Mouse (Mus musculus) CH12.LX (cell line): ENCODE results near the gene Sh3rf3. TPM values are rescaled to one million over a fixed set of nuclear protein-coding genes. Genes with fewer than 3 reads are reported as not detected.

Source experiments
- DNase-seq: peaks from one replicate; pipeline ENCODE4 v3.0.0-alpha.2; 2013; ENCODE audit errors: extremely low read depth
- H3K27ac ChIP-seq: 2 replicates; pipeline ENCODE4 v1.5.1; 2012; ENCODE audit warnings: low read depth, mild to moderate bottlenecking, control low read depth, moderate library complexity; ENCODE audit not compliant: insufficient read depth
- H3K27me3 ChIP-seq: replicated peaks from 2 replicates; pipeline ENCODE3; 2012; ENCODE audit warnings: inconsistent platforms
- H3K36me3 ChIP-seq, 2 experiments: replicated peaks in 1 of 2; 2 replicates each; pipeline versions ENCODE3 to v1.6.1; 2012; ENCODE audit warnings: inconsistent platforms in 1 of 2, low read length in 1 of 2, mild to moderate bottlenecking in 1 of 2, mixed read lengths in 1 of 2, moderate library complexity in 1 of 2; ENCODE audit not compliant: control insufficient read depth in 1 of 2, insufficient read depth in 1 of 2
- H3K4me1 ChIP-seq, 2 experiments: 2 replicates each; pipeline ENCODE4 v1.6.1; 2012; ENCODE audit warnings: inconsistent platforms in 1 of 2, moderate library complexity in 1 of 2; ENCODE audit not compliant: insufficient read depth in 2 of 2, control insufficient read depth in 1 of 2
- H3K4me2 ChIP-seq: 2 replicates; pipeline ENCODE4 v1.6.1; 2012; ENCODE audit warnings: low read depth, mild to moderate bottlenecking, control low read depth; ENCODE audit not compliant: poor library complexity, insufficient read depth, severe bottlenecking
- H3K4me3 ChIP-seq, 3 experiments: fragments of 150-350 bp in 1 of 3; sonication (generic) in 1 of 3; replicated peaks in 1 of 3; 2 replicates each; pipeline versions ENCODE3 to v1.5.1; 2011 to 2012; ENCODE audit warnings: low read depth in 2 of 3, low read length in 2 of 3, mild to moderate bottlenecking in 2 of 3, moderate library complexity in 2 of 3, control low read depth in 1 of 3, improper control_type of control experiment in 1 of 3, inconsistent platforms in 1 of 3, mixed read lengths in 1 of 3; ENCODE audit not compliant: poor library complexity in 1 of 3
- H3K79me2 ChIP-seq: replicated peaks from 2 replicates; pipeline ENCODE4 v1.6.1; 2012; ENCODE audit warnings: mild to moderate bottlenecking, moderate library complexity; ENCODE audit not compliant: control insufficient read depth, poor library complexity, insufficient read depth, severe bottlenecking; ENCODE audit errors: extremely low read depth
- H3K9ac ChIP-seq: 2 replicates; pipeline ENCODE4 v1.6.1; 2012; ENCODE audit warnings: low read depth, mild to moderate bottlenecking, control low read depth, moderate library complexity; ENCODE audit not compliant: insufficient read depth
- H3K9me3 ChIP-seq: replicated peaks from 2 replicates; pipeline ENCODE3; 2012; ENCODE audit warnings: low read length, inconsistent platforms, mixed read lengths
- CHD1 ChIP-seq: IDR thresholded peaks from 2 replicates; pipeline ENCODE4 v1.6.1; 2012; ENCODE audit warnings: low read depth, low read length, improper control_type of control experiment, inconsistent platforms
- CHD2 ChIP-seq: IDR thresholded peaks from 2 replicates; pipeline ENCODE4 v1.6.1; 2011; ENCODE audit warnings: low read length, improper control_type of control experiment
- E2F4 ChIP-seq: IDR thresholded peaks from 2 replicates; pipeline ENCODE4 v1.6.1; 2011; ENCODE audit warnings: low read depth, low read length, improper control_type of control experiment; ENCODE audit not compliant: insufficient replicate concordance
- ELF1 ChIP-seq: IDR thresholded peaks from 2 replicates; pipeline ENCODE4 v1.6.1; 2014; ENCODE audit warnings: low read depth, mild to moderate bottlenecking, inconsistent platforms, low read length, improper control_type of control experiment
- EP300 ChIP-seq: IDR thresholded peaks from 2 replicates; pipeline ENCODE4 v1.6.1; 2011; ENCODE audit warnings: low read length, improper control_type of control experiment
- HCFC1 ChIP-seq: IDR thresholded peaks from 2 replicates; pipeline ENCODE4 v1.6.1; 2012; ENCODE audit warnings: low read depth, mild to moderate bottlenecking, inconsistent platforms, low read length, improper control_type of control experiment
- IRF4 ChIP-seq: IDR thresholded peaks from 2 replicates; pipeline ENCODE4 v1.6.1; 2014; ENCODE audit warnings: low read depth, mild to moderate bottlenecking, inconsistent platforms, low read length, improper control_type of control experiment
- JUND ChIP-seq: conservative IDR thresholded peaks from 2 replicates; pipeline ENCODE4 v1.6.1; 2011; ENCODE audit warnings: low read depth, low read length, improper control_type of control experiment
- KAT2A ChIP-seq: IDR thresholded peaks from 2 replicates; pipeline ENCODE4 v1.6.1; 2012; ENCODE audit warnings: low read length, improper control_type of control experiment, inconsistent platforms; ENCODE audit not compliant: insufficient replicate concordance
- MAFK ChIP-seq: IDR thresholded peaks from 2 replicates; pipeline ENCODE4 v1.6.1; 2011; ENCODE audit warnings: low read length, improper control_type of control experiment; ENCODE audit not compliant: insufficient replicate concordance
- MAX ChIP-seq: IDR thresholded peaks from 2 replicates; pipeline ENCODE4 v1.6.1; 2011; ENCODE audit warnings: low read length, improper control_type of control experiment
- MAZ ChIP-seq: IDR thresholded peaks from 2 replicates; pipeline ENCODE4 v1.6.1; 2012; ENCODE audit warnings: low read depth, mild to moderate bottlenecking, inconsistent platforms, low read length, improper control_type of control experiment, moderate library complexity
- MEF2A ChIP-seq: IDR thresholded peaks from 2 replicates; pipeline ENCODE4 v1.6.1; 2014; ENCODE audit warnings: low read depth, mild to moderate bottlenecking, inconsistent platforms, low read length, improper control_type of control experiment, borderline replicate concordance
- MXI1 ChIP-seq: IDR thresholded peaks from 2 replicates; pipeline ENCODE4 v1.6.1; 2011; ENCODE audit warnings: mild to moderate bottlenecking, low read depth, low read length, improper control_type of control experiment
- NELFE ChIP-seq: IDR thresholded peaks from 2 replicates; pipeline ENCODE4 v1.6.1; 2011; ENCODE audit warnings: low read depth, low read length, improper control_type of control experiment
- PAX5 ChIP-seq: IDR thresholded peaks from 2 replicates; pipeline ENCODE4 v1.6.1; 2012; ENCODE audit warnings: low read length, inconsistent platforms, mixed read lengths
- POLR2A ChIP-seq: IDR thresholded peaks from 2 replicates; pipeline ENCODE4 v1.6.1; 2011; ENCODE audit warnings: low read depth, mild to moderate bottlenecking, improper control_type of control experiment, low read length
- POLR2AphosphoS2 ChIP-seq: IDR thresholded peaks from 2 replicates; pipeline ENCODE4 v1.6.1; 2011; ENCODE audit warnings: low read depth, low read length, improper control_type of control experiment
- RCOR1 ChIP-seq: conservative IDR thresholded peaks from 2 replicates; pipeline ENCODE4 v1.6.1; 2012; ENCODE audit warnings: low read depth, mild to moderate bottlenecking, inconsistent platforms, low read length, improper control_type of control experiment
- TCF12 ChIP-seq: IDR thresholded peaks from 2 replicates; pipeline ENCODE4 v1.6.1; 2014; ENCODE audit warnings: low read depth, mild to moderate bottlenecking, inconsistent platforms, low read length, improper control_type of control experiment
- UBTF ChIP-seq: IDR thresholded peaks from 2 replicates; pipeline ENCODE4 v1.6.1; 2012; ENCODE audit warnings: low read depth, mild to moderate bottlenecking, inconsistent platforms, low read length, improper control_type of control experiment, moderate library complexity
- ZC3H11A ChIP-seq: IDR thresholded peaks from 2 replicates; pipeline ENCODE4 v1.6.1; 2012; ENCODE audit warnings: low read depth, mild to moderate bottlenecking, inconsistent platforms, low read length, improper control_type of control experiment
- ZMIZ1 ChIP-seq: IDR thresholded peaks from 2 replicates; pipeline ENCODE4 v1.6.1; 2012; ENCODE audit warnings: low read depth, mild to moderate bottlenecking, inconsistent platforms, low read length, improper control_type of control experiment
- ZNF384 ChIP-seq: IDR thresholded peaks from 2 replicates; pipeline ENCODE4 v1.6.1; 2012; ENCODE audit warnings: low read depth, low read length, improper control_type of control experiment, inconsistent platforms
- dilution Hi-C: fragments of 300-500 bp; cut with MboI; formaldehyde crosslinking; loops from 2 replicates; pipeline ENCODE4 v1.14.3; 2020; ENCODE audit warnings: low sequenced_read_pairs; ENCODE audit not compliant: extremely low pct_unique_long_range_greater_than_20kb, extremely low pct_ligation_motif_present
- in situ Hi-C: fragments of 300-500 bp; cut with MboI; formaldehyde crosslinking; loops from 3 replicates; pipeline ENCODE4 v1.14.3; 2019; ENCODE audit warnings: low sequenced_read_pairs, low pct_ligation_motif_present, low pct_unique_long_range_greater_than_20kb, mixed read lengths
- polyA plus RNA-seq: library from polyadenylated mRNA; unstranded; fragments of >175 nt; gene quantifications from 2 replicates; pipeline ENCODE4 v1.2.1, GENCODE M21; 2012; ENCODE audit warnings: low read depth; ENCODE audit not compliant: insufficient read length
- total RNA-seq, 2 experiments: library from RNA; depleted of rRNA; stranded (reverse); fragments of 300-350 nt in 1 of 2; fragments of >200 nt in 1 of 2; gene quantifications; 2 replicates each; pipeline ENCODE4 v1.2.3; 2012 to 2014

Gene Sh3rf3
- total and polyA plus RNA-seq, 3 experiments = 0.13 to 0.64 TPM; not detected in 1

- Histone ChIP-seq H3K9me3 (no peaks in the 10 kb centered on the region), H3K27me3 (no peaks in the 10 kb centered on the region), H3K27ac (no peak overlapping the region), H3K36me3 (no peaks in the 10 kb centered on the region), H3K4me1 (peaks cover 0 to 7% of the 10 kb centered on the region in 2 experiments; a peak in 2 of 4 replicates), H3K79me2 (no peaks in the 10 kb centered on the region), H3K9ac (no peak overlapping the region), H3K4me2 (no peak overlapping the region), H3K4me3 (no peak overlapping the region)
- no peak for TF ChIP-seq IRF4
- TF ChIP-seq RCOR1 = no peak
- TF ChIP-seq JUND = no peak
- no peak for TF ChIP-seq CHD2
- no peak for TF ChIP-seq MEF2A
- DNase-seq = no peak
- in situ Hi-C loops (no loop called here), dilution Hi-C loops (no loop called here)
Observed at GRCm38 (mm10) chr10:59150938-59151657, 337.9 kb downstream of the Sh3rf3 start.

GRCm38 (mm10) chr10:59152544-59153081 lies 339.5 kb downstream of the Sh3rf3 start:
- H3K4me1 ChIP-seq = peaks cover 0 to 7% of the 10 kb centered on the region in 2 experiments; a peak in 2 of 4 replicates
- TF ChIP-seq MAFK = no peak
- TF ChIP-seq NELFE = no peak
- no peak for TF ChIP-seq ZMIZ1
- no peak for TF ChIP-seq MAZ
- TF ChIP-seq EP300 = no peak
- no peak for TF ChIP-seq ZC3H11A
- no peak for TF ChIP-seq ZNF384
- no peak for TF ChIP-seq PAX5
- TF ChIP-seq HCFC1 = no peak
- TF ChIP-seq CHD1 = no peak
- TF ChIP-seq IRF4 = no peak
- no peak for TF ChIP-seq ELF1
- TF ChIP-seq E2F4 = no peak
- TF ChIP-seq TCF12 = no peak
- no peak for TF ChIP-seq POLR2AphosphoS2
- TF ChIP-seq MAX = no peak
- TF ChIP-seq POLR2A = no peak
- TF ChIP-seq UBTF = no peak
- TF ChIP-seq MXI1 = no peak
- TF ChIP-seq KAT2A = no peak
- no peak overlapping the region for H3K4me2 ChIP-seq
- in situ Hi-C loops (no loop called here), dilution Hi-C loops (no loop called here)
- no peak overlapping the region for H3K9ac ChIP-seq
- no peak for DNase-seq
- no peaks in the 10 kb centered on the region for H3K79me2 ChIP-seq
- H3K27ac ChIP-seq = no peak overlapping the region
- H3K27me3 ChIP-seq = no peaks in the 10 kb centered on the region
- no peaks in the 10 kb centered on the region for H3K36me3 ChIP-seq
- H3K4me3 ChIP-seq = no peak overlapping the region
- H3K9me3 ChIP-seq = no peaks in the 10 kb centered on the region
